Mouse (Mus musculus) right cerebral cortex, adult 2 months (tissue): ENCODE data around the gene Snapc2.

ENCODE experiments used
- DNase-seq, 2 experiments: peaks; one replicate each; pipeline ENCODE4 v3.0.0; 2021 to 2022; ENCODE audit warnings: low spot score in 2 of 2

Snapc2 gene

DNA sequence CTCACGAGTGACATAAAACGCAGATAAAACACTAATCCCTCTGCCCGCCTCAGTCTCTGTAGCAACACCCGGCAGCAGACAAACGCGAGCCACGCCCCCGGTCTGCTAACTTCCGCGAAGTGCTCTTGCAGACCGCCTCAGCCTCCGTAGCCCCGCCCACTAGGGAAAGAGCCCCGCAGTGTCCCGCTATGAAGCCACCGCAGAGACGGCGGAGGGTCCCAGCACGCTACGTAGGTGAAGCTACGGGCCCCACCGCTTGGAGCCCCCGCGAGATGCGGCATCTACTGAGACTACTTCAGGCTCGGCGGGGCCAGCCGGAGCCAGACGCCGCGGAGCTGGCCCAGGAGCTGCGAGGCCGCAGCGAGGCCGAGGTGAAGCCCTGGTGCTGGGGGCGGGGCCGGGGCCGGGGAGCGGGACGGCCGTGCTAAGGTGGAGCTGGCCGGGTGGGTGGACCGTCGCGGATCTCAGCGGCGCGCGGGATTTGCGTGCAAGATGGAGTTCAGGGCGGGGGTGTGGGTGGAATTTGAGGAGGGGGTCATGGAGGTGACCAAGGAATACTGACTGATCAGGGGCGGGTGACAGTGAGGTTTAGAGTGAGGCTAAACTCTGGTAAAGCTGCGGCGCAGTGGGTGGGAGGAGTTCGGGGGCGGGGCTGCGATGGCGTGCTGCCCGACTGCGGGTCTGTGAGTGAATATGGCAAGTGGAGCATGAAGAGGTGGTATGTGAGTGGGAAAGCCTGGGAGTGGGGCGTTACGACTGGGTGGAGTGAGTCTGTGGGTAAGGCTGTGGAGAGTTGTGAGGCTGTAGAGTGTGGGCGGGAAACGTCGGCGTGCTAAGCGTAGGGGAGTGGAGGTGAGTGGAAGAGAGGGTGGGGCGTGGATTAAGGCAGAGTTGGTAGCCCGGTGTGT, at the start of gene Snapc2:
Gene Snapc2 (plus strand): TSS at position 147 of the 908 bp plus-strand sequence.
- DNase-seq, result peak; percentile 96

DNA sequence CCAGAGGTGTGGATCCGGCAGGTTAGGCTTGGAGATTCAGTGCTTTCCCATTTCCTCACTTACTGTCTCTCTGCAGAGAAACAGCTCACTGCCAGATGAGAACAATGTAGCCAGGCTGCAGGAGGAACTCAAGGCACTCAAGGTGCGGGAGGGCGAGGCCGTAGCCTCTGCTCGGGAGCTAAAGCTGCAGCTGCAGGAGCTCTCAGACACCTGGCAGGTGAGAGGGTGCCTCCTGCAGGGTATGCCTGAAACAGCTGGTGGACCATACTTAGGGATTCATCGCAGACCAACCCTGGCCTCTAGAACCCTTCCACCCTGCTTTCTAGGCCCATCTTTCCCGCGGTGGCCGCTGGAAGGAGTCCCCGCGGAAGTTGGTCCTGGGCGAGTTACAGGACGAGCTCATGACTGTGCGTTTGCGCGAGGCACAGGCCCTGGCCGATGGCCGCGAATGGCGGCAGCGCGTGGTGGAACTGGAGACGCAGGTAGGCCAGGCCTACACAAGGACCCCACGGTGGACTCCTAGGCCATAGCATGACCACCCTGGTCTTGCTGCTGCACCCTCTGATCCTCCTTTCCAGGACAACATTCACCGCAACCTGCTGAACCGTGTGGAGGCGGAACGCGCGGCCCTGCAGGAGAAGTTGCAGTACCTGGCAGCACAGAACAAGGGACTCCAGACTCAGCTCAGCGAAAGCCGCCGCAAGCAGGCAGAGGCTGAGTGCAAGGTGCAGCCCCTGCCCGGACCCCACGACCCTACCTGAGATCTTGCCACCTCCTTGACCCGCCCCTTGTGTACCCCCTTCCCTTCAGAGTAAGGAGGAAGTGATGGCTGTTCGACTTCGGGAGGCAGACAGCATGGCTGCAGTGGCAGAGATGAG, 47.4 kb upstream of the Snapc2 start:
- no peak for DNase-seq

DNA sequence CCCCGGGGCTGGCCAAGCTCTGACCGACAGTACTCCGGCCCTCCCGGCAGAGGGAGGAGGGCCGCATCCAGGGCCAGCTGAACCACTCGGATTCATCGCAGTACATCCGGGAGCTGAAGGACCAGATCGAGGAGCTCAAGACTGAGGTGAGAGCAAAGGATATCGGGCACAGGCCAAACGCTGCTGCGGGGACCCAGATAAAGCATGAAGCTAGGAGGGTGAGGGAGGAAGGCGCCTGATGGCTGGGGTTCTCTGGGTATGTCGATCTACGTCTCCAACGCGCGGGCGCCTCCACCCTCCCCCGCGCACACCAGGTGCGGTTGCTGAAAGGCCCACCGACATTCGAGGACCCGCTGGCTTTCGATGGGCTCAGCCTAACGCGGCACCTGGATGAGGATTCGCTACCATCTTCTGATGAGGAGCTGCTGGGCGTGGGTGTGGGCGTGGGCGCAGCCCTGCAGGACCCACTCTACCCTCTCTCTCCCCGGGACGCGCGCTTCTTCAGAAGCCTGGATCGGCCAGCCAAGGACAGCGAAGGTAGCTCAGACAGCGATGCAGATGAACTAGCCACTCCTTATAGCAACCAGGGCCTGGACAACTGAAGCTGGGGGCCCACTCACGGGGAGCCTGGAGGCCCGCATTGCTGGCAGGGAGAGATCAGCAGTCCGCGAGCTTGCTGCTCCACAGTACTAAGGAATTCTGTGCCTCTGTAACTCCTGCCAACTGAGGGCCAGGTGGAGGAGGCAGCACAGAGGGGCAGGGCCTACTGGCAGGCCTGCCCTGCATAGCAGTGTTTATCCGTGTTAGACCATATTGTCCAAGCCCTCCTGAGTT, 46.5 kb upstream of the Snapc2 start:
- DNase-seq, result peak in 1 of 2 experiments; percentile 39

DNA sequence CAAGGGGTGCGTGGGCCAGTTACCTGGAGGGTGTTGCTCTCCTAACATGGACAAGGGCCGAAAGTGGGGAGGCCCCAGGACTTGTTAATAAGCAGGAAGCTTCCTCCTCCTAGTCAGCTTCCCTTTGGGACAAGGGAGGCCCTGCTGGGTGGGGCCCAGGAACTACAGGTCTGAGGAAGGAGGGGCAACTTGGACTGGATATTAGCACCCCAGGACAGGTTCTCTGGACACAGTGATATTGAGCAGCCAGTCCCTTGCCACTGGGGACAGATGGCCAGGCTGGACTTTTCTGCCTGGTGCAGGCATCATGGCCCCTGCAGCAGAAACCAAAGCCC, 45.9 kb upstream of the Snapc2 start:
- no peak for DNase-seq

DNA sequence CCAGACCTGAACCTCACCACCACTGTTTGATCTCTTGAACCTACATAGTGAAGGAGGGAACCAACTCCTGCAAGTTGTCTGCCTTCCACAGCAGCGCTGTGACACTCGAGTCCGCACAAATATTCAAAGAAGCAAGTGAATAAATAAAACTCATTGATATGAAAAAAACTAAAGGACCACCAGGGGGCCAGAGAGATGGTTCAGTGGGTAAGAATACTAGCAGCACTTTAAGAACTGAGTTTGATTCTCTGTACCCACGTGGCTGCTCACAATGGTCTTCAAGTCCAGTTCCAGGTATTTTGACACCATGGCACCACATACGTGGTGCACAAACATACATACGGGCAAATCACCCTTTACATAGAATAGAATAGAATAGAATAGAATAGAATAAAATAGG, 41.8 kb upstream of the Snapc2 start:
- no peak for DNase-seq

DNA sequence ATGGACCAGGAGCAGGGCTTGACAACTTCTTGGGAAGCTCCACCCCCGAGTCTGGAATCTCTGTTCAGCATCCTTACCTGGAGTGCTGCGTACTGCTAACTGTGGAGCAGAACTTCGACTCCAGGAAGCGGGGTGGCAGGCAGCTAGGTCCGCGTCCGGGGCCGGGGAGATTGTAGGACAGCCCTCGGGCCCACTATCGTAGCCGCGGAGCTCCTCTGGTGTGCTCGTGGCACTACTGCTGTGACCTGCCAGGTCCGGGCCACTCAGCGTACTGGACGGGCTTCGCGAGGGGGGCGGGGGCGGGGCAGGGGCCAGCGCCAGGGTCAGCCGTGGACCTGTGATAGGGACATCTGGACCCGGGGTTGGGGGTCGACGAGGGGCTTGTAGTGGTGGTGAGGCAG, 40.1 kb upstream of the Snapc2 start:
- peak in 1 of 2 experiments; percentile 16 for DNase-seq

DNA sequence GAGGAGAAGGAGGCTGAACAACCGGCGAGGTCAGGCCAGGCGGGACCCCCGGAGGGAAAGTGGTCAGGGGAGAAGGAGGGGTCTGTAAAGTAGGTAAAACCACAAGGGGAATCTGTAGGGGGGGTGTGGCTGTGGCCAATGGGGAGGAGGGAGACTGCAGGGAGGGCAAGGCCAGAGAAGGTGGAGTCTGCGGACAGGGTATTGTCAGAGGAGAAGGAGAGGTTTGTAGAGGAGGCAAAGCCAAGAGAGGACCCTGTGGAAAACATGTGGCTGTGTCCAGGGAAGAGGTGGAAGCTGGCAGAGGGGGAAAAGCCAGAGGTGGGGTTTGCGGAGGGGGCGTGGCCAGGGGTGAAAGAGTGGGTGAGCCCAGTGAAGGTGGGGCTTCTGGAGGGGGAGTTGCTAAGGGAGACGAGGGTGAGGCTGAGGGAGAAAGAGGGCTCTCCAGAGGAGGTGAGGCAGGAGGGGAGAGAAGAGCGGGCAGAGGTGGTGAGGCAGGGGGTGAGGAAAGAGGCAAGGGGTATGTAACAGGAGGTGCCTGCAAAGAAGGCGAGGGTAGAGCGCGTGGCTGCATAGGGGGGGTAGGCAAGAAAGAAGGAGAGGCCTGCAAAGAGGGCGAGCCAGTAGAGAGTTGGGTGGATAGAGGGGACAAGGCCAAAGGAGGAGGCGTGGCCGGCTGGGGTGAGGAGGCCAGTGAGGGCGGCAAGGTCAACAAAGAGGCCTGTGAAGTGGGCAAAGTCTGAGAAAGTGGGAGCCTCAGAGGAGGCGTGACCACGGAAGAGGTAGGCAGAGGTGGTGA, 39.5 kb upstream of the Snapc2 start:
- peak in 1 of 2 experiments; percentile 22 for DNase-seq

DNA sequence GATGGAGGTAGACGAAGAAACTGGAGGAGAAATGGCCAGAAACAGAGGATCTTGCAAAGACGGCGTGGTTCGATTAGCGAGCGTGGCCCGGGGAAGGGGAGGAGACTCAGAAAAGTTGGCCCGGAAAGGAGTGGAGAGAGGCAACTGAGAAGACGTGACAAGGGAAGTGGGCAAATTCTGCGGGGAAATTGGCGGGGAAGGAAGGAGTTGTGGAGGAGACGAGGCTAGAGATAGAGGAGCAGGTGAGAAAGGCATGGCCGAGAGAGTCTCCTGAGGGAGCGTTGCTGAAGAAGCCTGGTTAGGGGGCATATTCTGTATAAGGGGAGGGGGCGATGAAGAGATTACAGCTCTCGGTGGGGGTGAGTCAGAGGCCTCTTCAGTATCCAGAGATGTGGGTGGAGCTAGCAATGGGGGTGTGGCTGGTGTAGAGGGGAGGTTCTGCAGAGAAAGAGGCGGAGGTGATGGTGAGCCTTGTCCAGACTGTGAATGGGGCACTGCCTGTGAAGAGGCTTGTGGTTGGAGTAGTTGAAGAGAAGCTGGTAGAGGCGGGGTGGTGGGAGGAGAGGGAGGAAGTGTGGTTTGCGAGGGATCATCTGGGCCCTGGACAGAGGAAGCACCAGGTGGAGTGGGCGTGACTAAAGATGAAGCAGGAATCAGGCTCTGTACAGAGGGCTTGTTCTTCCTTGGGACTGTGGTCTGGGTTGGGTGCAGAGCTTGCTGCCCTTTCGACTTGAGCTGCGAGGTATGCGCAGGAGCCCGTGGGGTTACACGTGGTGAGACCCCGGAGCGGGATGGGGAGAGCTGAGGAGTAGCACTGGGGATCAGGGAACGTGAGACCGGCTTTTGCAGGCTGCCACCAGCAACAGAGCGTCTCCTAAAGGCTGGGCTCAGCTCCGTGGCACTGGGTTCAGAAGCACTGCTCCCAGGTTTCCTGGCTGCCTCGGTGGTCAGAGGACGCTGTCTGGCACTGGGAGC, 38.6 kb upstream of the Snapc2 start:
- no peak for DNase-seq

DNA sequence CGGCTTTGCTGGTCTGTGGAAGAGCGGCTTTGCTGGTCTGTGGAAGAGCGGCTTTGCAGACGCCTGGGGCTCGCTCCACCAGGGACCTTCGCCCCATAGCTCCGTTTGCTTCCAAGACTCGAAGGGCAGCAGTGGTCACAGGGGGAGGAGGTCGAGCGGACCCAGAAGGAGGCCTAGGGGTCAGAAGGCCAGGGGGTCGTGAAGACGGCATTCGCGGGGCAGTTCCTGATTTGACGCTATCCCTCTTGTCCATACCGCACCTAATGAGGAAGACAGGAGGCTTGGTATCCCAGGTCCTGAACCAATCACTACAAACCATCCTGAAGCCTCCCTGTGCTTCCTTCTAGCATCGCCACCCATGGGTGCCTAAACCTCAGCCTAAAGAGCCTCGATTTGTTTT, 36.6 kb upstream of the Snapc2 start:
- no peak for DNase-seq

DNA sequence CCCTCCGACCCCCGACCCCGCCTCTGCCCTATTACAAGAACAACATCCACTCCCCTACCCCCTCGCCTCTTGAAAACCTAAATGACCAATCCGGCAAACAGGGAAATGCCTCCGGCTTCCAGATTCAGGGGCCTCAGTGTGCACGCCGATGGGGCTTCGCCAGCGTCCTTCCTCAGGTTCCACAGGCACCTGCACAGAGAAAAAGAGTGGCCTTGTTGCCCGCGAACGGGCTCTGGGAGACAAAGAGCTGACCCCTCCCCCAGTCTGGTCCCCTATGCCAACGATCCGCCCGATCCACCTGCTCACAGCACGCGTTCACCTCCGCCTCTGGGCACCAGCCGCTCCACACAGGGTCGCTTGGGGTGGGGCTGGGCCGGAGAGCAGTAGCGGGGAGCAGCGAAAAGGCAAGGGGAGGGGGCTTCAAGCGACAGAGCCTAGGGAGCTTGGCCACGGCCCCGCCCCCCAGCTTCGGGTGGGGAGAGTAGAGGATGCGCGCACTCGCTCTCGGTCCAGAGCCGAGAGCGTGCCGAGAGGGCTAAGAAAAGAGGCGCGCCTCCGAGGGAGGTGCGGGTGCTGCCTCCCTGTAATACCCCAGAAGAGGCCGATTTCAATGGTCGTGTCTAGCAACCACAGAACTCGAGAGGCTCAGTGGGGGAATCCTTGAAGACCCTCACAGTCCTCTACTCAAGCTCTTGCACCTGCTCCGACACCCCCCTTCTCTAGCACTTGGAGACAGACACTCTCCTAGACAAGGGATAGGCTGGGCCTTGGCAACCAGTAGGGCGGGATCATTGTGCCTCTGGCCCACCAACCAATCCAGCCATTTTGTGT, 35.9 kb upstream of the Snapc2 start, which contains the start of gene Prr36:
Gene Prr36 (minus strand): TSS at position 669 of the 831 bp plus-strand sequence.
- peak in 1 of 2 experiments; percentile 51 for DNase-seq

DNA sequence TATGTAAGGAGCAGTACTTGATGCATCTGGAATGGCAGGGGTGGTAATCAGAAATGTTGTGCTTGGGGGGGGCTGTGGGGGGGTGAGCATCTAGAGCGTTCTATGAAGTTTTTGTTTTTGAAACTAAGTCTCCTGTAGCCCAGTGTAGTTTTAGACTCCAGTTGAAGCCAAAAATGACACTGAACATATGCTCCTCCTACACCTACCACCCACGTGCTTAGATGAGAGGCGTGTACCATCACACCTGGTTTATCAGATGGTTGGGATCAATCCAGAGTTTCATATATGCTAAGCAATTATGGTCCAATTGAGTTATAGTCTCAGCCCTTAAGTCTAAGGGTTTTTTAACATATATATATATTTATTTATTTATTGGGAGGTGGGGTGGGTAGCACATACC, 33.3 kb upstream of the Snapc2 start:
- DNase-seq, result peak in 1 of 2 experiments; percentile 57

DNA sequence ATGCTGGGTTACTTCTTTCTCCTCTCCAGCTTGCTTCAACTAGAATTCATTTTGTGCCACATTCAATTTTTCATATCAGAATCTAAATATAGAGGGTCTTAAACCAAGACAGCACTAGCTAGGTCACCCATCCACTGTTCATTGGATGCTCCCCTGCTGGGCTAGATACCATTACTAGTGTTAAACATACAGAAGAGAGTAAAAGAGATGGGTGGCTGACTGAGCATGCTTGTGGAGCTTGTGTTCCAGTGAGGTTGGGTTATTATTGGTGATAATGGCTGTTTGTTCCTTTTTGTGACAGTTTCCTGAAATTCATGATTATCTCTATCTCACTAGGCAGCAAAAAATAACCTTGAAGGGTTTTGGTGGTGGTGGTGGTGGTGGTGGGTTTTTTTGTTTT, 30.8 kb upstream of the Snapc2 start:
- DNase-seq, result no peak

DNA sequence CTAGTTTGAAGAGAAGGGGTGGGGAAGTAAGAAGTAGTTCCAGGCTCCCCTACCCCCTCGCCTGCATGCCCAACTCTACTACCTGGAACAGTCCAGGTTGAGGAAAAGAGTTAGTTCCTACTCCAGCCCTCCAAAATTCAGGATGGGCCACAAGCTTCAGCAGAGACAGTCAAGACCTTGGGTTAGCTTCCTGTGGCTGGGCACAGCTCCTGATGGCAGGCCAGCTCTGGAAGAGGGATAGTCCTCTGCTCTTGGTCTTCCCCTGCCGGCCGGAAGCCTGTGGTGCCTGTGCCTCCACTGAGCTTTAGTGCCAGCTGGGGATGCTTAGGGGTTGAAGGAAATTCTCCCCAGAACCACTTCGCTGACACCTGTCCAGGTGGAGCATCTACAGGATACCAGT, 26.6 kb upstream of the Snapc2 start:
- DNase-seq, result no peak

DNA sequence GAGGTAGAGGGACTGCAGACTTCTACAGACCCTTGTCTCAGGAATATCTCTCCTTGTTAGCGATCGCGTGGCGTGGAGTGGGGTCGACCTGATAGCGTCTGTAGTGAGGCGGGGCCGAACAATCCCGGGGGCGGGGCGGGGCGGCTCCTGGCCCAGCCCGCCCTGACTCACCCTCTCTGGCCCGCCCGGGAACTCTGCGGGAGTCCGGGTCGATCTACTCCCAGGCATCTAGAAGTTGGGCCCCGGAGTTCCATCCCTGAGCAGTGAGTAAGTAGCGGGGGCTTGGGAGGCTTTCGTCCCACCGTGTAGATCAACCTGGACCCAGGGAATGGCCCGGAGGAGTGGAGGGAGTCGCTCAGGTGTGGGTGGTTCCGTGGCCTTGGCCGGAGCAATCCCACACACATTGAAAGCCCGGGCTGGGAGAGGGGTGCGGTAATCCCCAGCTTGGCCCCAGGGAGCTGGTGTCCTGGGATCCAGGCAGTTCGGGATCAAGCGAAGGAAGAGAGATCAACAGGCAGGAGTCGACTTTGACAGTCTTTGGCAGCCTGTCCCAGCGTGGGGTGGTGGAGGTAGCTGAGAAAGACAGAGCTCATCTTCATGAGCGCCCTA, 26.0 kb upstream of the Snapc2 start, which contains the start of gene Lrrc8e:
Gene Lrrc8e (plus strand): TSS at position 89 of the 609 bp plus-strand sequence.
- DNase-seq, result no peak

DNA sequence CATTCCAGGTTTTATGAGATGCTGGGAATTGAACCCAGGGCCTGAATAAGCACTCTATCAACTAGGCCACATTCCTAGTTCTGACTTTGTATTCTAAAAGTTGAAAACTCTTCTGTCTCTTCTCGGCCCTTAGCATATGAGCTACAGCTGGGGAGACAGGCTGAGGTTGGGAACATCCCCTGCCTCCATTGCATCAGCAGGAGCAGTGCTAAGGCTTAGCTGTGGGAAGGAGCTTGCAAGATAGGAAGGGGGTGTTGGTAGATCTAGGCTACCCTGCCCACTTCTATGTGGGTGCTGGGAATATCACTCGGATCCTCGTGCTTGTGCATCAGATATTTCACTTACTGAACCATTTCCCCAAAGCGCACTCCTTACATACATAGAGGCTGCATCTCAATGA, 25.0 kb upstream of the Snapc2 start:
- no peak for DNase-seq

DNA sequence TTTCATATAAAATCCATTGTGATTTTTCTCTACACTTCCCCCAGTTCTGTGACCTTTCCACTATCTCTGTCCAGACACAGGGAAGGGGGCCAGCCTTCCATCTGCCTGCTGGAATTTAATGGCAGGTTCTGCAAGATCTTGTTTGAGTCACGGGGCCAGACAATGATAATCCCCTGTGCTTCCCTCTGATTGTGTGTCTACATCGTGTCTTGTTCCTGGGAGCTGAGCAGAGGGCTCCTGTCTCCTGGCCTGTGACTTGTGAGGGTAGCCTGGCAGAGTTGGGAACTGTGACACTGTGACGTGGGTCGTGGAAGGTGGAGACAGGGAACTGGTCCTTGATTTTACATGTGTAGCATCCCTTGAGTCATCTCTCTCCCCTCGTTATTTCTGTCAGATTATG, 23.1 kb upstream of the Snapc2 start:
- DNase-seq, result no peak

DNA sequence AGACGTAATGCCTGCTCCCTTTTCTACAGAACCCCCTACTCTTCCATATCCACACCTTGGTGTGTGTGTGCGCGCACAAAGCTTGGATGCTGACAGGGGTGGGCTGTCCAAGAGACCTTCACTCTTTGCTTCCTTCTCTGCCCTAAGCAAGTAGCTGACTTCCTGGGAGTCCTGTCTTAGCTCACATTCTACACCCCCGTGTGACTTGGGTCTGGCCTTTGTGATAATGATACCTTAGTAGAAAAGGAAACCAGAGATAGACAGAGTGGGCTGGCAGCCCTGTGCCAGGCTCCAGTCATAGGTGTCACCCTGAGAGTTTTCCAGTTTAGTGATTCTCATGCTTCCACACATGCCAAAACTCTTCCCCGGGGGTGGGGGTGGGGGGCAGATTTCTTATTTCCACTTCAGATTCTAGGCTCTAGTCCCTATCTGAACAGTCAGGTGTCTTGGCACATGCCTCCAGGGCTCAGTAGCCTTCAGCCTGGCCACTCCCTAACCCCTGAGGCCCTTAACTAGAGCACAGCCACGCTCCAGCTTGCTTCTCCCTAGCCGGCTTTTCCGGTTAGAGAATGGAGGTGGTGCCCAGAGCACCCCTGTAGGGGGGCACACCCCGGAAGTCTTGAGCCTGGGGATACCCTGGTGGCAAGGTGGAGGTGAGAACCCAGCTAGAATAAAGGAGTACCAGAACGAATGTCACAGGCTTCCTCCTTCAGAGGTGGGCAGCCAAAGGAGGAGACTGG, 22.1 kb upstream of the Snapc2 start:
- DNase-seq, result no peak
